Mouse (Mus musculus): ENCODE results near the gene Rasip1. TPM values are rescaled to one million over a fixed set of nuclear protein-coding genes. Genes with fewer than 3 reads are reported as not detected.
"Not testable (repeated sequence)": the region's sequence is repeated elsewhere in the genome, so short reads cannot be mapped to it uniquely, and the experiment has no call there.

Gene Rasip1
- total RNA-seq, 2 experiments from 2014 or later = 0.20 to 0.29 TPM

DNA sequence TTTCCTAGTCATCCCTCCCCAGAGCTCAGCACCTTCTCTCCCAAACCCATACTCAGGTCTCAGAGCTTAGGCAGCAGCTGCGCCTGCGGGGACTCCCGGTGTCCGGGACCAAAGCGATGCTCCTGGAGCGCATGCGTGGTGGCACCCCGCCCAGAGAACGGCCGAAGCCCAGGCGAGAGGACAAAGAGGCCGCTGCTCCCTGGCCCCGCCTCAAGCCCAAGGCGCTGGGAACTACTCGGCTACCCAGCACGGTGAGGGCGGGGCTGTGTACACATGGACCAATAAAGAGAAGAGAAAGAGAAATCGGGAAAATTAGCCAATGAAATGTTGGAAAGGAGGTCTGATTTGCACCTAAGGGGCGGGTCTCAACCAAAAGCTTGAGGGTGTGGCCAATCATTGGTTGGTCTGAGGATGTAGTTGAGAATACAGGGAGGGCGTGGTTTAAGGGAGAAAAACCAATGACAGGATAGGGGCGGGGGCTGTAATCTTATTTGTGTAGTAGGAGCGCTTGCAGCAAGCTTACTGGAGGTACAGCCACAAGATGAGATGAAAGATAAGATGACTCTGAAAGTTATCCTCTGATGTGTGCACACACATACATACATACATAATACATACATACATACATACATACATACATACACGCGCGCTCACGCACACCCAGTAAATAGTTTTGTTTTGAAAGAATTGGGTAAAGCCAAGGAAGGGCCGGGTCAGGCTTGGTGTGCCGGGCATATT lies 16.3 kb downstream of the Rasip1 start:
- ATAC-seq (ENCODE audit: poor library complexity, severe bottlenecking) = peak; percentile 95

DNA sequence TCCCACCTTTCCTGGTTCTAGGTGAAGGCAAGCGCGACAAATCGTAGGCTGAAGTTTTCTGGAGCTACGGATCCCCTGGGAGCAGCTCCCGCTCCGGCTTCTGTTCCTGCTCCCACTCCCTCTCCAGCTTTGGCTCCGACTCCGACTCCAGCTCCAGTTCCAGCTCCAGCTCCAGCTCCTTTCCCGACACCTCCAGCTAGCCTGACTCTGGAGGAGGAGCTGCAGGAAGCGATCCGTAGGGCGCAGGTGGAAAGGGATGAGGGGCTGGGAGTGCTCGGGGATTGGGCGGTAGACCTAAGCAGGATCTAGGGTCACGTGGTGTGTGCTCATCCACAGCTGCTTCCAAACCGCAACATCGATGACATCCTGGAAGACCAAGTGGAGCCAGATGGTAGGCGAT lies 16.9 kb downstream of the Rasip1 start:
- ATAC-seq (ENCODE audit: poor library complexity, severe bottlenecking) = no peak

DNA sequence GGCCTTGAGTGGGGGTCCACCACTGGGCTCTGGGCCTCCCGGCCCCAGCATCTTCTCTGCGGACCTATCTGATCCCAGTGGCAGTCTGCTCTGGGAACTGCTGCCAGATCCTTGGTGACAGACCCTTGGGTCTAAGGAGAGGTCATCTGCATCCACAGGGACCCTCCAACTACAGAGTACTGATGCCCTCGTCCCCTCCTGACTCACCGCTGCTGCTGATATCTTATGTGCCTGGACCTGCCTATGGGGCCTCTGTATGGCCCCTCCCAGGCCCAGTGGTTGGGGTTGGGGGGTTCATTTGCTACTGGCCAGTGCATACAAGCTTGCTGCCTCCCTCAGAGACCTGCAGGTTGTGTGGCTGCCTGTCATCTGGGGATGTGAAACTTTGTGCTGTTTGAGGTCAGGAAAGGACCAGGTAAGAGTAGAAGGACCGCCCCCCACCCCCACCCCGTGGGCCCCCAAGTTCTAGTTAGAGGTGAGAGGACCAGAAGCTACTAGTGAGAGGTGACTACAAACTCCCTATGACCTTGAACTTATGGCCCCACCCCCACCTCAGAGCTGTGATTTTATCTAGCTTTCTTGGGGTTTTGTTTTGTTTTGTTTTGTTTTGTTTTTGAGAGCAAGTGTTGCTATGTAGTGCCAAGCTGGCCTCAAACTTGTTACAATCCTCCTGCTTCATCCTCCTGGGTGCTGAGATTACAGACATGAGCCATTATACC lies 17.7 kb downstream of the Rasip1 start:
- ATAC-seq (ENCODE audit: poor library complexity, severe bottlenecking) = no peak

DNA sequence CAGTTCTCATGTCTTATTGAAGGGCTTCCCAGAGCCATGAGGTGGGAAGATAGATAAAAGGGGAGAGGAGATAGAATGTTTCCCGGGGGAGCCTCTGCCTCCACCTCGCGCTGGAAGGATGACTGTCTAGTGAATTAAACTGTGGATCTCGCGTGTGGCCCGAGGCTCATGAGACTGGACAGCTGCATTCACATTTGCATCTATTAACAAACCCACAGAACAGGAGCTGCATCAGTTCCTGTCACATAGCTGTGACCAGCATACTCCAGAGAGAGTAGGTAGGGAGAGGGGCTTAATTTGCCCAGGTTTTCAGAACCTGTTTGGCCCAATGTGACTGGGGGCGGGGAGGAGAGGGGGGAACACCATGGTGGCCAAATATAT lies 18.3 kb downstream of the Rasip1 start:
- ATAC-seq (ENCODE audit: poor library complexity, severe bottlenecking) = no peak

DNA sequence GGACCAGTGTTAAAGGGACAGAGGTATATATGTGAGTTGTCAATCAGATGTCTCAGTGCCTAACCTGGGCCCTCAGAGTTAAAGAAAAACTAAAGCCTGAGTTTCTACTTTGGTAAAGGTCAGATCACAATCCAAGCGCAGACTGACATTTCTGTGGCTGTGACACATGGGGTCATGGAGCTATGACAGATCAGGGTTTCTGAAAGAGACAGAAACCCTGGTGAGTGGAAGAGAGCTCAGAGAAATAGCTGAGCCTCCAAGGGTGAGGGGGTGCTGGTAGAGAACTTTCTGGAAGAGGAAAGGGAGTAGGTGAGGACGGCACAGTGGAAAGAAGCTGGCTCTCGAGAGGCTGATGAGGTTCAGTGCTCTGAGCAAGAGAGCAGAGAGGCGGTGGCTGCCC lies 19.4 kb downstream of the Rasip1 start:
- ATAC-seq (ENCODE audit: poor library complexity, severe bottlenecking) = no peak

DNA sequence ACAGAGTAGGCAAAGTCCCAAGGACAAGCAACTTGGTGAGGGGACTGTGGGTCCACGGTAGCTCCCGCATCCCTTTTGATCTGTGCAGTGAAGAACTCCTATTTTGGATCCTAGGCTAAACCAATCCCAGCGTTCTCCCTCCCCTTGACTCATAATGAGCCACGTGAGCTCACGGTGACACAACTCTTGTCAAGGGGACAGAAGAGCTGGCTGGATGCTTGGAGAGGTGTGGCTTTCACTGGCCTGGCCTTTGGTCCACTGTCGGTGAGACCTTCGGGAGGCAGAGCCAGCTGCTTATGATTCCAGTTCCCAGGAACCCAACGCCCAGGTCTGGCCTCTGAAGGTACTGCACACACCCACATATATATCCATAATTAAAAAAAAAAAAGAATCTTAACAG lies 22.1 kb downstream of the Rasip1 start:
- ATAC-seq (ENCODE audit: poor library complexity, severe bottlenecking) = no peak

DNA sequence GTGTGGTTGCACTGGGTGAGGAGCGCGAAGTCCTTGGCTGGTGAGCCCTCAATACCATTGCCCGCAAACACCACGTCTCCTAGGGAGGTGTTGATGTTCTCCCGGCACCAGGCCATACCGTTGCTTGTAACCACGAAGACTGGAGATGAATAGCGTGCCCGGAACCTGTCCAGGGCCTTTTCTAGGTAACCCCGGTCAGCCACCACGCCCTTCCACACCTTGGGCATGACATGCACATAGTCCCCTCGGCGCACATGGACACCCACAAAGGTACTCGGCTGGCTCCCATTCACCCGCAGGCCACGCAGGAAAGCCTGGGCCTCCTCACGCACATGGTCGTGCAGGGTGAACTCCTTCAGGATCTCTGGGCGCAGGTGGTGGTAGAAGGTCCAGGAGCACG lies 23.2 kb downstream of the Rasip1 start:
- ATAC-seq (ENCODE audit: poor library complexity, severe bottlenecking) = not testable (repeated sequence)

DNA sequence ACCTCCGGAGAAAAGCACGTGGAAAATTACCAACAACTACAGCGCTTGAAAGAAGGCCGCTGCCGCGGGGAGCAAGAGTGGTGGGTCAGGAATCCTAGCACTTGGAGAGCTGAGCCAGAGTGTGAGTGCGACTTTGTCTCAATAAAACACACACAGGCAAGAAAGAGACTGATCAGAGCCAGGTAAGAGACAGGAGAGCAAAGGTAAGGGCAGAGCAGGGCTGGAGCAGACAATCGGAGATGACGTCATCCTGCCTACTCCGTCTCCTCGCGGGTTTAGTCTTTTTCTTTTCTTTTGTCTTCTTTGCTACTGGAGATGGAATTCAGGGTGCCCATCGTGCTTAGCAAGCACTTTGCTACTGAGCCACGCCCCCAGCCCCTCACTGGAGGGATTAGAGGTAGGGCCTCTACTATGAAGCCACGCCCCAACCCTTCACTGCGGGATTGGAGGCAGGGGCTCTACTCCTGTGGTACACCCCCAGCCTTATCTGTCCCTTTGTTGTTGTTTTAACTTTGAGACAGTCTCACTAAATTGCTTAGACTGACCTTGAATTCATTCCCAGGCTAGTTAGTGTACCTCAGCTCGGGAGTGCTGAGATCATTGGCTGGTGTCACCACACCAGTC lies 27.2 kb downstream of the Rasip1 start:
- 0 out of 2 replicates have a peak, but pooled peaks have one; percentile 27 for ATAC-seq (ENCODE audit: poor library complexity, severe bottlenecking)

DNA sequence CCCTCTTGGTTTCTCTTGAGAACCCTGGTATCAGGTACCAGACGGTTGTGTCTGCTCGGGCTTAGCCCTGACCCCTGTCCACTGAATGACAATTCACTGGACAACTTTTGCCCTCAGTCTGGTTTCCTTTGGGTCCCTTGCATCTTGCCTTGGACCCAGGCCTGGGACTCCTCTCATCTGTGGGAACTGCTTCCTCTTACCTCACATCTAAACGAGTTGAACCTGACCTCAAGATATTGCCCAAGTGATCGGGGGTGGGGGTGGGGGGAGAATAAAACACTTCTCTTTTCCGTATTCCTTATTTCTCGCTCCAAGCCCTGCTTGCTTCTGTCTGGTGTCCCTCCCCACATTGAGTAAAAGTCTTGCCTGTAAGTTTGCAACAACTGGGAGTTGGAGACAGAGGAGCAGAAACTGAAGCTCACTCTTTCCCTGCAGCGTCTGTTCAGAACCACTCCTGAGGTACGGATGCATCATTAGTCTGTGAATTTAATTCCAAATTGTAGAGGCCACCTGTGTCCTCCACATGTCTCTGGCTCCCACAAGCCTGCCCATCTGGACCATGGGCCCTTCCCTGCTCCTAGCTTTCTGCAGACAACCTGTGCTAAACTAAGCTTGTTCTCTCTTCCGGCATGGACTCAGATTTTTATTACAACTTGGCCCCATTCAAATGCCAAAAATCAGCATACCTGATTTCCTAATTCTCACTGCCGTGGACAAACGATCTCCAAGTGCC lies 33.6 kb downstream of the Rasip1 start:
- ATAC-seq (ENCODE audit: poor library complexity, severe bottlenecking) = peak; percentile 97

DNA sequence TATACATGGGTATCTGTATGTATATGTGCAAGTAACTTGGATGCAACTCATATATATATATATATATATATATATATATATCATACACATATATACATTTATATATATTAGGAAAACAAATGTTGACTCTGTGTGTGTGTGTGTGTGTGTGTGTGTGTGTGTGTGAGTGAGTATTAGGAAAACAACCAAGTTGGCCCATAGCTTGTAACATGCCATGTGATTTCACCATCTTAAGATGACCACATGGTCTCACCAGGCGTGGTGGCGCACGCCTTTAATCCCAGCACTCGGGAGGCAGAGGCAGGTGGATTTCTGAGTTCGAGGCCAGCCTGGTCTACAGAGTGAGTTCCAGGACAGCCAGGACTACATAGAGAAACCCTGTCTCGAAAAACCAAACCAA lies 34.4 kb downstream of the Rasip1 start:
- ATAC-seq (ENCODE audit: poor library complexity, severe bottlenecking) = peak; percentile 46; the same call in 1 of the 2 replicates

DNA sequence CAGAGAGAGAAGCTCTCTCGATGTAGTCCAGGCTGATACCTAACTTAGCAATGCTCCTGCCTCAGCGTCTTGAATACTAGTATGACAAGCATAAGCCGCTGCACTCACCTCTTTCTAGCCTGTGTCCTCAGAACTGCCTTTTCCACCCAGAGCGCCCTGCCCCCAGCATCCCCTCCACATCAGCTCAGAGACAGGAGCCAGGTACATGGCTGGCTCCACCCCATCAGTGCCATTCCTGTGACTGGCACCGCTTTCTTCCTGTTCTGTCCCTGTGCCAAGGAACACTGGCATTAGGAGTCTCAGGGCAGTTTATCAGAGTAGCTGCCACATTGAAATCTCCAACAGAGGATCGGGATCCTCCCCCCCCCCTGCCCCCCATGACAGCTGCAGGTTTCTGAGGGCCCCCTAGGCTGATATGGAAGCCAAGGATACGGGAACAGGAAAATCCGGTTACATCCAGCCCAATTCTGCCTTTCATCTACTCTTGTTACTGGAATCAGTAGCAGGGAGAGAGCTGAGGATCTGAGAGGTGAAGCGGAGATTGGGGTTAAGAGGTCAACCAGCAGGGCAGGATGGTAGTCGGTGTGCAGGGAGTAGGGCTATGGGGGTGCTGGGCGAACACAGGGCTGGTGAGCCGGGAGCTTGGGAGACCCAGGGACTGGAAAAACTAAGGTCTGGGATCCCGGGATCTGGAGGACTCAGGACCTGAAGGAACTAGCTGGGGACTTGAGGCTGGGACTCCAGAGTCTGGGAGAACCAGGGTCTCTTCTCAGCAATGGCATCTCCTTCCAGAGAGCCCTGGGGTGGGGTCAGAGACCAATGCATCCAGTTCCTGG lies 38.2 kb downstream of the Rasip1 start:
- no peak for ATAC-seq (ENCODE audit: poor library complexity, severe bottlenecking)

DNA sequence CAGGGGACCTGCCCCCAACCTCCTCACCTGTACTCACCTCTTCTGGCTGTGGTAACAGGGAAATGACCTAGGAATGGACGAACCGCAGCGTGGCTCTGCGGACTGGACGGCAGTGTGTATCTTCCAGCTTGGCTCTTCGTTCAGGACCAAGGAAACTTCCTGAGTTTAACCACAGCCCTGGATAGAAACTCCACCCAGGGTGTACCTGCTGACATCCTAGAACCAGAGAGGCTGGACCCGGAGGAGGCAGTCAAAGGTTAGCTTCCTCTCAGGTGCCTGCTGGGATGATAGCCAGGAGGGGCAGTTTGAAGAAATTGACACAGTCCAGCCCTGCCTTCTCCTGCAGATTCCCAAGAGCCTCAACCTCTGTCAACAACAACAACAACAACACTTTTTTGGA lies 38.9 kb downstream of the Rasip1 start, which contains the start of gene Fut2:
Gene Fut2 (minus strand): TSS at position 234 of the 400 bp plus-strand sequence.
- ATAC-seq (ENCODE audit: poor library complexity, severe bottlenecking) = no peak

DNA sequence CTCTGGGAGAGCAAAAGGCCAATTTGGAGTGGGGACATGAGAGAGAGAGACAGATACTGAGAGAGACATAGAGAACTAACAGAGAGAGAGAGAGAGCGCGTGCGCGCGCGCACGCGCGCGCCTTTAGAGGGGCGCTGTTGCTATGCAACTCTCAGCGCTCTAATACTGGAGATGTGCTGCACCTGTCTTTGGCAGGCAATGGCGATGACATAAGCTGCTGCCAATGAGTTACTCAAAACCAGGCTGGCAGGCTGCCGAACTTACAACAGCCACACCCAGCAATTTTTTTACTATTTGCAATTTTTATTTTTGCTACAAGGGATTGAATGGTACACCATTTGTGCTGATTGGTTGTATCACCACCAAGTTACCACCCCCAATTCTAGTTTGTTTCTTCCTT lies 40.5 kb downstream of the Rasip1 start:
- ATAC-seq (ENCODE audit: poor library complexity, severe bottlenecking) = no peak

DNA sequence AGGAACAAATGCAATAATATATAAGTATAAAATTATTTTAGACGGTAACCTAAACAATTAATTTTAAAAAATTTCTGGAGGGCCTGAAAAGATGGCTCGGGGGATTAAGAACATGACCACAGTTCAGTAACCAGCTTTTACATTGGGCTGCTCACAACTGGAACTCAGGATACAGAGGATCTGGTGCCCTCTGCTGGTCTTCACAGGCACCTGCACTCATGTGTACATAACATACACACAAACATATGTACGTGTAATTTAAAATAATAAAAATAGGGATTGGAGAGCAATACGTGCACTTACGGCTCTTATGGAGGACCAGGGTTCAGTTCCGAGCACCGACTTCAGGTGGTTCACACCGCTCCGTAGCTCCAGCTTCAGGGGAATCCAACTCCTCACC lies 41.6 kb downstream of the Rasip1 start:
- peak; percentile 72 for ATAC-seq (ENCODE audit: poor library complexity, severe bottlenecking)

DNA sequence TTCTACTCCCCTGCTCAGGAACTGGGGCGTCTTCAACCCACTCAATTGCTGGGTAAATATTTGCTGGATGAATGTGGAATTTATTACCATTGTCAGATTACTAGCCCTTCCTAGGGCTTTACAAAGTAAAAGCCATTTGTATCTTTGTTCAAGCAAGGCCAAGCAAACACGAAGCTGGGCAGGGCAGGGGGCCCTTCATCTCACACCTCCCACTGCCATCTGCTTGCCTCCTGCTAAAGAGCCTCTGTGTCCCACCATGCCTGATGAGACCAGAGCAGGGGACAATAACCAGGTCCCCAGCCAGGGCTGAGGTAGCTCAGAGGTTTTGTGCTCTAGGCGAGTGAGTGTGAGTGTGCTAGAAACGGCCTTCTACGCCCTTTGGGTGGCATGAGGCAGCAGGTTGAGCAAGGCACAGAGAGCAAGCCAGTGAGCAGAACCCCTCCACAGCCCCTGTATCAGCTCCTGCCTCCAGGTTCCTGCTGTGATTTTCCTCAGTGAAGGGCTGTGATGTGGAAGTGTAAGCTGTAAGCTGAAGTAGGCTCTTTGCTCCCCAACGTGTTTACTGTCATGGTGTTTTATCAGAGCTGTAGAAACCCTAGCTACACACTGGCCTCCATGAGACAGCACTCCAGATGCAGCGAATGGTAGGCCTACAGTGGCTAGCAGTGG lies 50.5 kb downstream of the Rasip1 start:
- ATAC-seq (ENCODE audit: poor library complexity, severe bottlenecking) = no peak

DNA sequence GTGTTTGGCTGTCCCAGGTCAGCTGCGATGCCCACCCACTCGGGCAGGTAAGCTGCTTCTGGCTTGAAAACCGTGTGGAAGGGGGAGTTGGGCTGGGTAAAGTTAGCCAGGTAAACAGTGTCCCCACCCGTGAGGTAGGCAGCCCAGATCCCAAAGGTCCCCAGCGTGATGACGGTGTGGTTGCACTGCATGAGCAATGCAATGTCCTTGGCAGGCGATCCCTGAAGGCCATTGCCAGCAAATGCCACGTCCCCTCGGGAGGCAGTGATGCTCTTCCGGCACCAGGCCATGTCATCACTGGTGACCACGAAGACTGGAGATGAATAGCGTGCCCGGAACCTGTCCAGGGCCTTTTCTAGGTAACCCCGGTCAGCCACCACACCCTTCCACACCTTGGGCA lies 51.2 kb downstream of the Rasip1 start:
- ATAC-seq (ENCODE audit: poor library complexity, severe bottlenecking) = no peak

DNA sequence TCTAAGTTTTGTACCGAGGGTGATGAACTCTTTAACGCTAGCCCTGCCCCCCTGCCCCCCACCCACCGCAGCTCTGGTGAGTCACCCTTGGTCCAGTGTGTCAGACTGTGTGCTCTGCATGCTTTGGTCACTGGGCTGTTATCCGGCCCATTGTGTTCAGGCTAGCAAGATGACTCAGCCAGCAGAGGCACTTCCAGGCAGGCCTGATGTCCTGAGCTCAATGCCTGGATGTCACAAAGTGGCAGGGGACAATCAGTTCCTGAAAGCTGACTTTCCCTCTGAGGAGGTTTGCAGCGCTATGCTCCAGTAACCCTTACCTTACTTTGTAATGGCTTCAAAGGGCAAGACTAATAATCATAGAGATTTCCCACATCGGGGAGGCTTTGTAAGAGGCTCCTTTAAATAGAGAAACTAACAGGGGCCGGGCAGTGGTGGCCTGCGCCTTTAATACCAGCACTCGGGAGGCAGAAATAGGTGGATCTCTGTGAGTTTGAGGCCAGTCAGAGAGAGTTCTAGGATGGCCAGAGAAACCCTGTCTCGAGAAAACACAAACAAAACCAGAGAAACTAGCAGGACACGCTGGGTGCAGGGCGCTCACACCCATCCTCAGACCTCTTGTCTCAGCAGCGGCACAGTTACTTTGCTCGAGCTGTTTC lies 52.8 kb downstream of the Rasip1 start:
- ATAC-seq (ENCODE audit: poor library complexity, severe bottlenecking) = no peak

DNA sequence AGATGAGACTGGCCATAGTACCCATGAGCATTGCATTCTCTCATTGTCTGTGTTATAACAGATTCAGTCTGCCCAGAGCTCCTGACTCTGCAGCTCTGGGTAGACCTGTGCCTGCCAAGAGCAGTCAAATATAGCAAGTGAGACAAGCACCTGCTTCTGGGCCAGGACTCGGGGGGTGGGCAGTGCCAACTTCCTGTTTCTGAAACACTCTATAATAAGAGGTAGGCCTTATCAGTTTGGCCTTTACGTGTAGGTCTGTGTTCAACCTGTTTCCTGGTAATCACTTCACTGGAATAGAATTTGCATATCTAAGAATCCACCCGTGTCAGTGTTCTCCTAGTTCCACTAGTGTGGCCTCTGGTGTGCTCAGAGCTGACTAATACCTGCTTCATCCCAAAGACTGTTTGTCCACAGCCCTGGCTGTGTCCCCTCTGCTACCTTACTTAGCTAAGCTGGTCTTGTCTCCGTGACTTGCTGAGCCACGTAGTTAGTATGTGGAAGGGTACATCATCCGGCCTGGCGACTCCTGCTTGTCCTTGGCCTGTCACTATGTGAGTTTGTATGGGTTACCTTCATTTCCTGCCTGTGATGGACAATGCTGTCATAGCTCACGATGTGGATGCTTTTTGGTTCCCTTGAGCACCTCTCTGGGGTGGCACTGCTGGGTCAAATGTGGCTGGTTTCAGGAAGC lies 53.9 kb downstream of the Rasip1 start:
- ATAC-seq (ENCODE audit: poor library complexity, severe bottlenecking) = no peak
